Mouse (Mus musculus): ENCODE measurements around the gene Ube2d2b.

Ube2d2b gene

GRCm38 (mm10) chr5:107855546-107855945 is 25.6 kb downstream of the Ube2d2b start:
- DNase-seq (ENCODE audit: low read depth): no peak

GRCm38 (mm10) chr5:107858963-107859362 is 29.1 kb downstream of the Ube2d2b start:
- DNase-seq (ENCODE audit: low read depth): no peak

DNA sequence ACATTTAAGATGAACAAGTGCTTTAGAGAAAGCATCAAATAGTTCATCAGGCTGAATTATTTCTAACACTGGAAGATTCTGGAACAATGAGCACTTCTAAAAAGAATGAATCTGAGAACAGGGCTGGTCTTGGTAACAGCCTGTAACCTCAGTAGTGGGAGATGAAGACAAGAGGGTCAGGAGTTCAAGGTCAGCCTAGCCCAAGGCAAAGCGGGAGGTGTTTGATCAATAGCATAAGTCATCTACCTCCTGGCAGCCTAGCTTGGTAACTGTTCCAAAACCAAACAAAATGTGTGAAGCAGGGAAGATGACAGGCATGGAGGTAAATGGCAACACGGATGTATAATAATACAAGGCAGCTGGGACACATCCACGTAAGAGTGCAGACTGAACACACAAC is 34.1 kb downstream of the Ube2d2b start:
- no peak for DNase-seq (ENCODE audit: low read depth)

- no peak for DNase-seq (ENCODE audit: low read depth)
Measured at GRCm38 (mm10) chr5:107866127-107867126, 36.5 kb downstream of the Ube2d2b start.

DNA sequence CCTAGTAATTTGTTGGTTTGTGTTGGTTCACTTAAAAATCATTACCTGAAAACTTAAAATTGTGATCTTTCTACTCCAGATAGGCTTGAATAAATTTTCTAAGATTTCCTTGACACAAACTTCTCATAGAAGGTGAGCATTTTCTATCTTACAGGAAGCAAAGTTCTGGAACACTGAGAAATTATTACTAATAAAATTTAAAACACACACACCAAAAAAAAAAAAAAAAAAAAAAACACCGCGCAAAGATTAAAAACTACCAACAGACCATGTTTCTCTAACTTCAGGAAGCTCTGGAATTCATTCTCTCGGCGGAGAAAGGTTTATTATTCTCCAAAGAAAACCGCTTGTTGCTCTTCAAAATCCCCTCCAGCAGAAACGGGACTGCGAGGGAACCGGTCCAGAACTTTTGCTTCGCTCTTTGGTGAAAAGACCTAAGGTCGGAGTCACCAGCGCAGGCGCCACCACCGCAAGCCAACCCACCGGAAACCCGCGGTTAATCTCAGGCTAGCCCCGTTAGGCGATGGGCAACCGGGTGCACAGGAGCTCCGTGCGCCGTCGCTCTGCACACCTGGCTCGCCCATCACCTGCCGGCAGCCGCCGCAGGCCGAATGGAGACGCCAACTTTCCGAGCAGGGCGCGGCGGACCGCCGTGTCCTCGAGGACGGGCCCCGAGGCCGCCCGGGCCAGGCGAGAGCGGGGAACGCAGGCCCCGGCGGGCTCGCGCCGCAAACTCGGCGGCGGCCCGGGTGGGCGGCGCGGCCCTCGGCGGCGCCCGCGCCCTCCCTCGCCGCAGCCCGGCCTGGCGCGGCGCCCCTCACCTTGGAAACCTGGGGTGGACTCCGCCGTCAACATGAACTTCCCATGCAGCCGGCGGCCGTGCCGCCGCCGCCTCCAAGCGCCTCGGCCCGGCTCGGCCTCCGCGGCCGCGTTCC is 38.3 kb downstream of the Ube2d2b start:
- DNase-seq (ENCODE audit: low read depth): peak; percentile 73

GRCm38 (mm10) chr5:107868905-107869424 is 39.1 kb downstream of the Ube2d2b start:
- DNase-seq (ENCODE audit: low read depth): peak; percentile 96

DNA sequence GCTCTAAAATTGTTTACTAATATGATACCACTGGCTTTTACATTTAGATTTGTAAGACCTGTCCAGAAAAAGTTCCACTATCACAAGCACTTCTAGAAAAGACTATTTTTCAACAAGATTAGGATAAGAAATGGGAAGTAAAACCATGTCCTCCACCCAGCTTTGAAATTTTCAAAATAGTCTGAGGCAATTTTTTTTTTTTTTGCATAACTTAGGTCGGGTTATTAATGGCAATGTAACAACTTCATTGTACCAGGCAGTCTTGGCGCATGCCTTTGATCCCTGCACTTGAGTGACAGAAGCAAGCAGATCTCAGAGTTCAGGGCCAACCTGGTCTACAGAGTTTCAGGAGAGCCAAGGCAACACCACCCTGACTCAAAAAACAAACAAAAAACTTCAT is 39.8 kb downstream of the Ube2d2b start:
- DNase-seq (ENCODE audit: low read depth): no peak

- no peak for DNase-seq (ENCODE audit: low read depth)
Measured at GRCm38 (mm10) chr5:107873330-107873729, 43.4 kb downstream of the Ube2d2b start.

DNA sequence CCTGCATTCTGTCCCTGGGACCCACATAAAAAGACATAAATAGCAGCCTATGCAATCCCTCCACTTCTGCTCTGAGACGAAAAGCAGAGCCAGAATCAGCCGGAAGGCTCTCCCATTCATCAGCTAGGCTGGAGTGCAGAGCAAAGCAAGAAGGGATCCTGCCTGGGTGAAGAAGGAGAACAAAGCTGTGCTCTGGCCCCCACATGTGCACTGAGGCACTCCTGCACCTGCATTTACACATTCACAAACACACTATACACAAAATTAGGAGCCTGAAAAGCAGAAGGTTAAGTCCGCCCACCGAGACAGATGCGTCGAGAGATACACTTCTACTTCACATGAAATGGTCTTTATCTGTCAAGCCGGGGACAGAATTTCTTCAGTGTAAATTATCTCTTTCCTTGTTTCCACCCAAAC is 44.0 kb downstream of the Ube2d2b start:
- DNase-seq (ENCODE audit: low read depth): no peak

DNA sequence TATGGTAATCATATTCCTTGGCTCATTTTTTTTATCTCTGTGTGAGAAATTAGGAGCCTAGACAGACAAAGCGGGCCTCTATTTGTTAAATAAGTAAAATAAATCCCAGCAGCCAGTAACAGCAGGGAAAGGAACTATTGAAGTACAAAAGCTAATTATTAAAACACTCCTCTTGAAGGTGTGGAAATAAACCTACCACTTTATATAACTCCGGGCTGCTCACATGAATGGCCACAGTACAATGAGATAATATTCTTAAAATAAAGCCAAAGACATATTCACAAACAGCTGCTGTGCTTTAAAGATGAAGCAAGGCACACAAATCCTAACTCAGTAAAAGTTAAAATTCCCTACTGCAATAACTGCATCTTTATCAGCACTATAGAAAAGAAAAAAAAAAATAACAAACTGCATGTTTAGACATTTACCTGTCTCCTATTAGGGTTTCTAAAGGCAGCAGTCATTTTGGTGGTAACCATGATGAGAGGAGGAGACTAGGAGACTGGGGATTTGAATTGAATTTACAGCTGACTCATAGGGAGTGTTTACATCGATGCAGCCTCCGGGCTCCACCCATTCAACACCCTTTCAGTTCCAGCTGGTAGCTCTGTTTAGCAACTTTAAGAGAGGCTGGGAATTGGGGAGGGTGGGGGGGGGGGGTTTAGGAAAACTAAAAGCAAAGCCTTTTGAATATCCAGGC is 44.8 kb downstream of the Ube2d2b start, which contains the start of gene Evi5:
Gene Evi5, minus strand, starts transcription at position 547 of the 700 bp plus-strand sequence.
- peak; percentile 74 for DNase-seq (ENCODE audit: low read depth)

DNA sequence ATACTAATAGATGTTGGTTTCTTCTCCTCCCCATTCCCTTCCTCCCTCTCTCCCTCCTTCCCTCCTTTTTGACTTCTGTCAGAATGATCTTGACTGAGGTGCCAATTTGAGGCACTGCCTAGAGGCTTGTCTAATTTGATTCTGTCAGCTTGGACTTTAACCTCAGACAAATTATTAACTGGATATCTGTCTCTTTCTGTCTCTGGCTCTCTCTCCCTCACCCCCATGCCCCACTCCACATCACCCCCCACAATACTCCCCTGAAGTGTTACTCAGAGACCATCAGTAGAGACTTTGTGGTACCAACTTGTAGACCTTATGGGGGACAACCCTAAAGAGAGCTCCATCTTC is 45.3 kb downstream of the Ube2d2b start:
- DNase-seq (ENCODE audit: low read depth): no peak

DNA sequence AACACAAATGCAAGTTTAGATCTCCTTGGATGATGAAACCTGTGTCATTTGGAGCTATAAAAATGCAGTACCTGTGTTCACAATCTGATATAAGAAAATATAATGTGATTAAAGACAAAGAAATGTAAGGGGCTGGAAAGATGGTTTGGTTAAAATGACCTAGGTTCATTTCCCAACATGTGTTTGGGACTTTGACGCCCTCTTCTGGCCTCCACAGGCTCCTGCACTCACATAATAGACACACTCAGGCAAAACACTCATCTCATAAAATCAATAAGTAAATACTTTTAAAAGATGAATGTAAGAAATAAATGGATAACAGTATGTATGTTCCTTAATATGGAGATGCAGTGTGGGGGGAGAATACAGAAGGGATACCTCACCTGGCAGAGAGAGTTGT is 47.2 kb downstream of the Ube2d2b start:
- DNase-seq (ENCODE audit: low read depth): no peak

DNA sequence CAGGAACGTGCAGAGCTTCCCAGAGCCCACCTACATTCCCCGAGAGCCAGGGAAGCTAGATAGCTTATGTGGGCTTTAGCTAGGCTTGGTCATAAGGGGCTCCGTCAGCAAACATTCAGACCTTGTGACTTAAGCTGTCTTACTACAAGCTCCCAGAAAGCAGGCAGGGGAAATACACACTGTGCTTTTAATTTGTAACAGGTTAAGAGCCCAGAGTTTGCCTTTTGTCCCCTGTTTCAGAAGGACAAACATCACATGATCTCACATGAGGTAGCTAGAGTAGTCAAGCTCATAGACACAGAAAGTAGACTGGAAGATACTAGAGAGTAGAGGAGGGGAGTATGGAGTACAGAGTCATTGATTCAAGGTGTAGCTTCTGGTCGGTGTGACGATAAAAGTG is 50.8 kb downstream of the Ube2d2b start:
- no peak for DNase-seq (ENCODE audit: low read depth)

All from NIH3T3 (cell line).